Mouse (Mus musculus) midbrain, embryonic 13.5 days (tissue): ENCODE data around the gene Aip. TPM values are rescaled to one million over a fixed set of nuclear protein-coding genes. Genes with fewer than 3 reads are reported as not detected.

Source experiments
- ATAC-seq: fragments of 200-750 bp; cut with Nextera tagmentation; 2 replicates; pipeline ENCODE4 v1.8.0; 2017; ENCODE audit warnings: mild to moderate bottlenecking, moderate TSS enrichment, moderate library complexity
- H3K27ac ChIP-seq: fragments of 300-500 bp; sonication (generic); 2 replicates; pipeline ENCODE4 v1.5.1; 2015; ENCODE audit warnings: inconsistent platforms, mild to moderate bottlenecking, moderate library complexity
- H3K27me3 ChIP-seq: fragments of 300-500 bp; sonication (generic); 2 replicates; pipeline ENCODE4 v1.6.1; 2015; ENCODE audit warnings: mild to moderate bottlenecking, inconsistent platforms
- H3K36me3 ChIP-seq: fragments of 300-500 bp; sonication (generic); 2 replicates; pipeline ENCODE4 v1.6.1; 2015; ENCODE audit warnings: mild to moderate bottlenecking, inconsistent platforms
- H3K4me1 ChIP-seq: fragments of 300-500 bp; sonication (generic); replicated peaks from 2 replicates; pipeline ENCODE4 v1.6.1; 2015; ENCODE audit warnings: inconsistent platforms
- H3K4me2 ChIP-seq: fragments of 300-500 bp; sonication (generic); replicated peaks from 2 replicates; pipeline ENCODE4 v1.6.1; 2015; ENCODE audit warnings: moderate library complexity, mild to moderate bottlenecking, inconsistent platforms
- H3K4me3 ChIP-seq: fragments of 300-500 bp; sonication (generic); replicated peaks from 2 replicates; pipeline ENCODE4 v1.5.1; 2015; ENCODE audit warnings: mild to moderate bottlenecking, inconsistent platforms
- H3K9ac ChIP-seq: fragments of 300-500 bp; sonication (generic); replicated peaks from 2 replicates; pipeline ENCODE4 v1.6.1; 2015; ENCODE audit warnings: mild to moderate bottlenecking, inconsistent platforms
- H3K9me3 ChIP-seq: fragments of 300-500 bp; sonication (generic); 2 replicates; pipeline ENCODE4 v1.6.1; 2016; ENCODE audit warnings: mild to moderate bottlenecking, inconsistent platforms
- WGBS: fragments of 180-500 bp; shearing (Covaris S2); methylation state at CpG from one replicate; pipeline ENCODE4 v1.1.7; 2015; 5-methylcytosine and 5-hydroxymethylcytosine counted together
- polyA plus RNA-seq: library from polyadenylated mRNA; unstranded; fragments of >200 nt; fragmentation: Nextera tagmentation; extraction: Ambion mirVana; gene quantifications from 2 replicates; pipeline ENCODE4 v1.2.1, GENCODE M21; 2015

Gene Aip
- polyA plus RNA-seq, 1 experiment from 2014 or later, result 79.8 TPM

- Histone ChIP-seq H3K9ac (peak overlapping the region; percentile 77; the same call in 1 of the 2 replicates), H3K9me3 (no peaks in the 10 kb centered on the region), H3K27me3 (peaks cover 11% of the 10 kb centered on the region), H3K4me3 (peak overlapping the region; percentile 57), H3K4me1 (peaks cover 51% of the 10 kb centered on the region), H3K27ac (no peak overlapping the region), H3K36me3 (peaks cover 35% of the 10 kb centered on the region), H3K4me2 (peak overlapping the region; percentile 76)
- no peak for ATAC-seq
- WGBS, result 90% methylated on average over 2 of the region's 2 CpGs
These were observed 23.6 kb downstream of the Aip start for GRCm38 (mm10) chr19:4102049-4102448.

GRCm38 (mm10) chr19:4101466-4101865 is 24.2 kb downstream of the Aip start:
- peak overlapping the region; percentile 63 for H3K27ac ChIP-seq
- peaks cover 30% of the 10 kb centered on the region for H3K36me3 ChIP-seq
- peak overlapping the region; percentile 57 for H3K4me3 ChIP-seq
- peak overlapping the region; percentile 77 for H3K9ac ChIP-seq
- 47% methylated on average over 6 of the region's 6 CpGs for WGBS
- H3K9me3 ChIP-seq, result no peaks in the 10 kb centered on the region
- no peak for ATAC-seq
- peaks cover 11% of the 10 kb centered on the region for H3K27me3 ChIP-seq
- H3K4me2 ChIP-seq, result peak overlapping the region; percentile 76
- H3K4me1 ChIP-seq, result peaks cover 51% of the 10 kb centered on the region

- H3K27ac ChIP-seq, result peak overlapping the region; percentile 63
- H3K4me3 ChIP-seq, result peak overlapping the region; percentile 57
- ATAC-seq, result peak; percentile 9
- peak overlapping the region; percentile 76 for H3K4me2 ChIP-seq
- under 1% methylated on average over 52 of the region's 52 CpGs for WGBS
- H3K9ac ChIP-seq, result peak overlapping the region; percentile 77
- no peaks in the 10 kb centered on the region for H3K9me3 ChIP-seq
- H3K36me3 ChIP-seq, result peaks cover 23% of the 10 kb centered on the region
- peaks cover 11% of the 10 kb centered on the region for H3K27me3 ChIP-seq
- peaks cover 57% of the 10 kb centered on the region for H3K4me1 ChIP-seq
These were observed 24.9 kb downstream of the Aip start for GRCm38 (mm10) chr19:4100718-4101261.

- peaks cover 58% of the 10 kb centered on the region for H3K4me1 ChIP-seq
- H3K9ac ChIP-seq, result peak within 1 kb of the TSS; percentile 77
- H3K4me3 ChIP-seq, result peak within 1 kb of the TSS; percentile 57
- H3K27ac ChIP-seq, result peak within 1 kb of the TSS; percentile 63
- H3K27me3 ChIP-seq, result peaks cover 11% of the 10 kb centered on the region
- no peak for ATAC-seq
- peaks cover 16% of the 10 kb centered on the region for H3K36me3 ChIP-seq
- no peaks in the 10 kb centered on the region for H3K9me3 ChIP-seq
- 1% methylated on average over 53 of the region's 53 CpGs for WGBS
- H3K4me2 ChIP-seq, result peak within 1 kb of the TSS; percentile 76
These were observed 25.6 kb downstream of the Aip start, which contains the start of gene Pitpnm1 for GRCm38 (mm10) chr19:4099837-4100717. TSS of gene Pitpnm1 (plus strand) at chr19:4099998.

- Histone ChIP-seq H3K27me3 (peaks cover 11% of the 10 kb centered on the region), H3K27ac (peak overlapping the region; percentile 22; the same call in 1 of the 2 replicates), H3K9me3 (no peaks in the 10 kb centered on the region), H3K4me2 (peak overlapping the region; percentile 76), H3K9ac (no peak overlapping the region), H3K36me3 (peaks cover 9% of the 10 kb centered on the region), H3K4me3 (no peak overlapping the region), H3K4me1 (peaks cover 58% of the 10 kb centered on the region)
- no peak for ATAC-seq
- 12% methylated on average over 9 of the region's 9 CpGs for WGBS
These were observed 26.6 kb downstream of the Aip start for GRCm38 (mm10) chr19:4099056-4099455.

GRCm38 (mm10) chr19:4098426-4098825 is 27.2 kb downstream of the Aip start:
- 0 out of 2 replicates have a peak overlapping the region, but pooled peaks have one; percentile 22 for H3K27ac ChIP-seq
- H3K36me3 ChIP-seq, result peaks cover 5% of the 10 kb centered on the region
- H3K4me3 ChIP-seq, result no peak overlapping the region
- peaks cover 58% of the 10 kb centered on the region for H3K4me1 ChIP-seq
- H3K27me3 ChIP-seq, result peaks cover 11% of the 10 kb centered on the region
- no peak overlapping the region for H3K9ac ChIP-seq
- 81% methylated on average over 13 of the region's 13 CpGs for WGBS
- peak overlapping the region; percentile 76 for H3K4me2 ChIP-seq
- H3K9me3 ChIP-seq, result no peaks in the 10 kb centered on the region
- ATAC-seq, result no peak

- Histone ChIP-seq H3K27ac (peak overlapping the region; percentile 69), H3K9ac (peak overlapping the region; percentile 65), H3K27me3 (peaks cover 11% of the 10 kb centered on the region), H3K9me3 (no peaks in the 10 kb centered on the region), H3K4me1 (peaks cover 58% of the 10 kb centered on the region), H3K4me3 (peak overlapping the region; percentile 54), H3K4me2 (peak overlapping the region; percentile 64), H3K36me3 (no peaks in the 10 kb centered on the region)
- no peak for ATAC-seq
- 2% methylated on average over 21 of the region's 21 CpGs for WGBS
These were observed 28.2 kb downstream of the Aip start for GRCm38 (mm10) chr19:4097441-4097825.

- H3K4me2 ChIP-seq, result peak within 1 kb of the TSS; percentile 64
- under 1% methylated on average over 65 of the region's 65 CpGs for WGBS
- ATAC-seq, result peak; percentile 94
- H3K27me3 ChIP-seq, result peaks cover 6% of the 10 kb centered on the region
- peak within 1 kb of the TSS; percentile 87 for H3K27ac ChIP-seq
- peak within 1 kb of the TSS; percentile 65 for H3K9ac ChIP-seq
- peak within 1 kb of the TSS; percentile 54 for H3K4me3 ChIP-seq
- no peaks in the 10 kb centered on the region for H3K9me3 ChIP-seq
- H3K36me3 ChIP-seq, result no peaks in the 10 kb centered on the region
- H3K4me1 ChIP-seq, result peaks cover 53% of the 10 kb centered on the region
These were observed 28.8 kb downstream of the Aip start, which contains the start of gene Cdk2ap2 for GRCm38 (mm10) chr19:4096642-4097440. TSS of gene Cdk2ap2 (plus strand) at chr19:4097182.

GRCm38 (mm10) chr19:4095802-4096201 is 29.9 kb downstream of the Aip start:
- H3K9ac ChIP-seq, result no peak overlapping the region
- H3K27ac ChIP-seq, result no peak overlapping the region
- no peaks in the 10 kb centered on the region for H3K36me3 ChIP-seq
- peak overlapping the region; percentile 64 for H3K4me2 ChIP-seq
- no peak for ATAC-seq
- 73% methylated on average over 3 of the region's 3 CpGs for WGBS
- H3K9me3 ChIP-seq, result no peaks in the 10 kb centered on the region
- H3K27me3 ChIP-seq, result no peaks in the 10 kb centered on the region
- H3K4me3 ChIP-seq, result peak overlapping the region; percentile 54; the same call in 1 of the 2 replicates
- H3K4me1 ChIP-seq, result peaks cover 42% of the 10 kb centered on the region

GRCm38 (mm10) chr19:4094774-4095303 is 30.8 kb downstream of the Aip start:
- 87% methylated on average over 5 of the region's 5 CpGs for WGBS
- no peak for ATAC-seq
- no peaks in the 10 kb centered on the region for H3K36me3 ChIP-seq
- no peaks in the 10 kb centered on the region for H3K27me3 ChIP-seq
- no peak overlapping the region for H3K27ac ChIP-seq
- H3K4me3 ChIP-seq, result no peak overlapping the region
- no peak overlapping the region for H3K9ac ChIP-seq
- no peak overlapping the region for H3K4me2 ChIP-seq
- H3K4me1 ChIP-seq, result peaks cover 33% of the 10 kb centered on the region
- no peaks in the 10 kb centered on the region for H3K9me3 ChIP-seq

- no peak overlapping the region for H3K4me3 ChIP-seq
- no peak overlapping the region for H3K27ac ChIP-seq
- 85% methylated on average over 3 of the region's 3 CpGs for WGBS
- ATAC-seq, result no peak
- peaks cover 28% of the 10 kb centered on the region for H3K4me1 ChIP-seq
- peaks cover under 1% of the 10 kb centered on the region; the same call in 1 of the 2 replicates for H3K27me3 ChIP-seq
- H3K4me2 ChIP-seq, result no peak overlapping the region
- no peaks in the 10 kb centered on the region for H3K36me3 ChIP-seq
- H3K9me3 ChIP-seq, result no peaks in the 10 kb centered on the region
- no peak overlapping the region for H3K9ac ChIP-seq
These were observed 31.3 kb downstream of the Aip start for GRCm38 (mm10) chr19:4094348-4094747.
